Comparison of ENCODE assay signal across 11 mouse cellular contexts in genomic region chr3:144622930-144623612, GRCm38 (mm10). TPM values are rescaled to one million over a fixed set of nuclear protein-coding genes. Genes with fewer than 3 reads are reported as not detected.
DNase-seq lines count a peak whose midpoint lies in the region; ATAC-seq lines count a peak whose summit lies in the region.
"Had no signal": no experiment of that assay in that cellular context is flagged by ENCODE, and none has a peak within 500 bp of the region (broad histone marks: within the 10 kb centered on the region; RNA-seq: fewer than 3 reads in every experiment).

No protein-coding gene starts in this region.

- H3K4me3 ChIP-seq in forebrain, embryonic 13.5 days: no peak overlapping the region
- H3K4me3 ChIP-seq in limb, embryonic 10.5 days: no peak overlapping the region
- H3K4me3 ChIP-seq in neural tube, embryonic 13.5 days: no peak overlapping the region
- H3K4me3 ChIP-seq: liver, embryonic 15.5 days had no signal

- WGBS in forebrain, embryonic 13.5 days: 65% methylated on average over 13 of the region's 13 CpGs
- WGBS in limb, embryonic 10.5 days: 90% methylated on average over 13 of the region's 13 CpGs
- WGBS in neural tube, embryonic 13.5 days: 68% methylated on average over 13 of the region's 13 CpGs

- no peak overlapping the region for H3K9ac ChIP-seq in forebrain, embryonic 13.5 days
- no peak overlapping the region for H3K9ac ChIP-seq in neural tube, embryonic 13.5 days
- H3K9ac ChIP-seq: liver, embryonic 15.5 days had no signal

- no peaks in the 10 kb centered on the region for H3K27me3 ChIP-seq in forebrain, embryonic 13.5 days
- no peaks in the 10 kb centered on the region for H3K27me3 ChIP-seq in limb, embryonic 10.5 days (ENCODE audit: low read depth, poor library complexity, severe bottlenecking)
- no peaks in the 10 kb centered on the region for H3K27me3 ChIP-seq in neural tube, embryonic 13.5 days
- H3K27me3 ChIP-seq: CH12.LX; liver, embryonic 15.5 days had no signal

- H3K9me3 ChIP-seq in forebrain, embryonic 13.5 days (replicated peaks): 0 out of 2 replicates have a peak, but pooled peaks cover 3% of the 10 kb centered on the region
- H3K9me3 ChIP-seq in limb, embryonic 10.5 days (replicated peaks): no peaks in the 10 kb centered on the region
- H3K9me3 ChIP-seq in neural tube, embryonic 13.5 days: no peaks in the 10 kb centered on the region
- H3K9me3 ChIP-seq: liver, embryonic 15.5 days had no signal

- no peaks in the 10 kb centered on the region; the same call in 1 of the 2 replicates for H3K4me1 ChIP-seq in forebrain, embryonic 13.5 days
- no peaks in the 10 kb centered on the region for H3K4me1 ChIP-seq in limb, embryonic 10.5 days
- H3K4me1 ChIP-seq in neural tube, embryonic 13.5 days (replicated peaks): no peaks in the 10 kb centered on the region; the same call in 1 of the 2 replicates

- H3K4me2 ChIP-seq in forebrain, embryonic 13.5 days: no peak overlapping the region
- H3K4me2 ChIP-seq in neural tube, embryonic 13.5 days: no peak overlapping the region
- H3K4me2 ChIP-seq: liver, embryonic 15.5 days had no signal

- no peaks in the 10 kb centered on the region for H3K36me3 ChIP-seq in forebrain, embryonic 13.5 days (ENCODE audit: poor library complexity, severe bottlenecking)
- H3K36me3 ChIP-seq in limb, embryonic 10.5 days: no peaks in the 10 kb centered on the region
- no peaks in the 10 kb centered on the region for H3K36me3 ChIP-seq in neural tube, embryonic 13.5 days
- H3K36me3 ChIP-seq: liver, embryonic 15.5 days had no signal

- peak; percentile 42 for DNase-seq in kidney, postnatal 10 days
- DNase-seq in kidney, adult 18-20 months: no peak
- no peak for DNase-seq in limb, embryonic 10.5 days (ENCODE audit: low spot score)
- DNase-seq in heart, adult 9 months (ENCODE audit: low spot score in 2 of 2): no peak
- no peak for DNase-seq in right cerebral cortex, adult 2 months (ENCODE audit: low spot score in 2 of 2)
- no peak for DNase-seq in liver
- DNase-seq: layer of hippocampus, adult 9-11 months had no signal

- peak overlapping the region; percentile 57 for H3K27ac ChIP-seq in forebrain, embryonic 13.5 days
- peak overlapping the region; percentile 30; the same call in 1 of the 2 replicates for H3K27ac ChIP-seq in limb, embryonic 10.5 days
- H3K27ac ChIP-seq in neural tube, embryonic 13.5 days (replicated peaks): peak overlapping the region; percentile 78
- H3K27ac ChIP-seq: liver, embryonic 15.5 days had no signal

- ATAC-seq in forebrain, embryonic 13.5 days: peak; percentile 95
- ATAC-seq in neural tube, embryonic 13.5 days (ENCODE audit: low read depth): peak; percentile 92

RNA-seq across cellular contexts. Expression of gene Selenof, which starts 53.0 kb away (rescaled TPM):
- 560 and 579 TPM in 2 replicates for polyA plus RNA-seq in forebrain, embryonic 13.5 days (2015; fragmentation: Nextera tagmentation; extraction: Ambion mirVana)
- polyA plus RNA-seq in limb, embryonic 10.5 days (2016; fragmentation: Nextera tagmentation; extraction: Ambion mirVana): 461 and 480 TPM in 2 replicates
- 595 and 628 TPM in 2 replicates for polyA plus RNA-seq in neural tube, embryonic 13.5 days (2015; fragmentation: Nextera tagmentation; extraction: Ambion mirVana)

RNA-seq across cellular contexts. Expression of gene Hs2st1, which starts 53.1 kb away (rescaled TPM):
- 23.3 and 26.2 TPM in 2 replicates for polyA plus RNA-seq in forebrain, embryonic 13.5 days (2015; fragmentation: Nextera tagmentation; extraction: Ambion mirVana)
- 11.4 and 13.0 TPM in 2 replicates for polyA plus RNA-seq in limb, embryonic 10.5 days (2016; fragmentation: Nextera tagmentation; extraction: Ambion mirVana)
- polyA plus RNA-seq in neural tube, embryonic 13.5 days (2015; fragmentation: Nextera tagmentation; extraction: Ambion mirVana): 15.6 and 17.9 TPM in 2 replicates
